Mouse (Mus musculus) thymus, adult 2 months (tissue): Measurements from ENCODE around the gene Gm10282.

ENCODE experiments used
- CTCF ChIP-seq: fragments of 200-500 bp; IDR thresholded peaks from 2 replicates; pipeline ENCODE4 v1.5.1; 2012; ENCODE audit warnings: mild to moderate bottlenecking, control low read depth, low read length, moderate library complexity, borderline replicate concordance; ENCODE audit not compliant: control insufficient read depth, poor library complexity, insufficient read depth; ENCODE audit errors: extremely low read depth
- POLR2A ChIP-seq: fragments of 200-500 bp; IDR thresholded peaks from 2 replicates; pipeline ENCODE4 v1.6.1; 2012; ENCODE audit warnings: mild to moderate bottlenecking, low read length, control low read depth, moderate library complexity; ENCODE audit not compliant: control insufficient read depth, poor library complexity, insufficient read depth; ENCODE audit errors: extremely low read depth

GRCm38 (mm10) chr8:72260585-72260984 is 44.5 kb downstream of the Gm10282 start:
- TF ChIP-seq CTCF = no peak
- no peak for TF ChIP-seq POLR2A
